Mouse (Mus musculus) midbrain, embryonic 11.5 days (tissue): Measurements from ENCODE around the gene Svs4. TPM values are rescaled to one million over a fixed set of nuclear protein-coding genes. Genes with fewer than 3 reads are reported as not detected.

Experiments used
- ATAC-seq: fragments of 200-750 bp; cut with Nextera tagmentation; 2 replicates; pipeline ENCODE4 v1.8.0; 2017; ENCODE audit warnings: moderate TSS enrichment, moderate library complexity; ENCODE audit not compliant: low FRiP score
- DNase-seq: peaks from one replicate; pipeline ENCODE4 v3.0.0; 2015; ENCODE audit warnings: low spot score; ENCODE audit errors: missing footprints
- H3K27ac ChIP-seq: fragments of 300-500 bp; sonication (generic); 2 replicates; pipeline ENCODE4 v1.5.1; 2014; ENCODE audit warnings: low read depth, low read length
- H3K27me3 ChIP-seq: fragments of 300-500 bp; sonication (generic); 2 replicates; pipeline ENCODE4 v1.6.1; 2014; ENCODE audit warnings: mild to moderate bottlenecking, low read length, moderate library complexity, mixed read lengths; ENCODE audit not compliant: control insufficient read depth, insufficient read depth
- H3K36me3 ChIP-seq: fragments of 300-500 bp; sonication (generic); 2 replicates; pipeline ENCODE4 v1.6.1; 2014; ENCODE audit warnings: mild to moderate bottlenecking, low read length, moderate library complexity, mixed read lengths; ENCODE audit not compliant: control insufficient read depth, insufficient read depth
- H3K4me1 ChIP-seq: fragments of 300-500 bp; sonication (generic); 2 replicates; pipeline ENCODE4 v1.6.1; 2014; ENCODE audit warnings: low read length; ENCODE audit not compliant: control insufficient read depth, insufficient read depth
- H3K4me2 ChIP-seq: fragments of 300-500 bp; sonication (generic); 2 replicates; pipeline ENCODE4 v1.6.1; 2014; ENCODE audit warnings: mild to moderate bottlenecking, moderate library complexity
- H3K4me3 ChIP-seq: fragments of 300-500 bp; sonication (generic); 2 replicates; pipeline ENCODE4 v1.5.1; 2014; ENCODE audit warnings: low read depth, low read length
- H3K9ac ChIP-seq: fragments of 300-500 bp; sonication (generic); 2 replicates; pipeline ENCODE4 v1.6.1; 2014; ENCODE audit warnings: low read length
- H3K9me3 ChIP-seq: fragments of 300-500 bp; sonication (generic); 2 replicates; pipeline ENCODE4 v1.6.1; 2016; ENCODE audit warnings: low read length; ENCODE audit not compliant: control insufficient read depth
- WGBS: fragments of 180-500 bp; shearing (Covaris S2); extraction: QIAGEN DNeasy Blood & Tissue Kit; methylation state at CpG from one replicate; pipeline ENCODE4 v1.1.7; 2014; 5-methylcytosine and 5-hydroxymethylcytosine counted together
- polyA plus RNA-seq: library from polyadenylated mRNA; unstranded; fragments of >200 nt; fragmentation: Nextera tagmentation; extraction: Ambion mirVana; gene quantifications from 2 replicates; pipeline ENCODE4 v1.2.1, GENCODE M21; 2014

Svs4 gene
- polyA plus RNA-seq, 1 experiment from 2014 or later: not detected

DNA sequence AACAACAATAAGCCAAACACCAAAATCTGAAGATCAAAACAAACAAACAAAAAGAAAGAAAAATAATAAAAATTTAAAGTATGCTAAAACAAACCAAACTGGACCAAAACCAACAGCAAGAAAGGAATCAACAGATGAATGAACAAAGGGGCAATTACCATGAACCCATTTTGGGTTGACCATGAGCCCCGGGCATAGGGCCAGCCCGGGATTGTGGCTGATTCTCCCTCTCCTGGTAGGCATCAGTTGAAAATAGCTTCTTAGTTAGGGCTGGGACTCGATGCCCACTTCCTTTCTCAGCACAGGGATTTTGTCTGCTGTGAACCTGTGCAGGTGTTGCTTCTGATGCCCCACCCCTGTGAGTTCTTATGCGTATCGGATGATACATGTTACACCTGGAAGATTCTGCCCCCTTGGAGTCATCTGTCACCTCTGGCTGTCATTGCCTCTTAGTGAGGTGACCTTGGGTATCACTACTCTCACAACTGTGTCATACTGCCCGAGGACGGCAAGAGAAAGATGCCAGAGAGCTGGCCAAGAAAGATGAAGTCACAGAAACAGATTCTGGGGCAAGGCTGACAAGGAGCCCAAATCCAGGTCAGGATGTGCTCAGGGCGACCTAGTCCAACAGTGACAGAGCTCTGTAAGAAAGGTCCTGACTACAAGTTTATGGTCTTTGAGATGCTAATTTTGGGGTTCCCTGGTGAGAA lies 49.7 kb downstream of the Svs4 start:
- Histone ChIP-seq H3K9me3 (no peaks in the 10 kb centered on the region), H3K4me1 (no peaks in the 10 kb centered on the region), H3K27ac (no peak overlapping the region), H3K27me3 (no peaks in the 10 kb centered on the region), H3K9ac (no peak overlapping the region), H3K4me3 (no peak overlapping the region), H3K4me2 (no peak overlapping the region), H3K36me3 (no peaks in the 10 kb centered on the region)
- ATAC-seq: no peak
- no peak for DNase-seq
- WGBS: 90% methylated on average over 8 of the region's 8 CpGs

Other genes starting within 250 kb of the Svs4 start
- 33.2 and 36.7 TPM in 2 replicates for gene Stk4, start 208.1 kb downstream of the Svs4 start, polyA plus RNA-seq
- gene Tomm34, start 207.3 kb downstream of the Svs4 start, polyA plus RNA-seq: 48.2 and 50.0 TPM in 2 replicates
- gene Kcns1, start 107.3 kb downstream of the Svs4 start, polyA plus RNA-seq: 0.07 TPM in 1 of 2 replicates, not detected in the other
- not detected in 2 replicates for gene Wfdc5, start 95.7 kb downstream of the Svs4 start, polyA plus RNA-seq
- not detected in 2 replicates for gene Wfdc12, start 87.9 kb downstream of the Svs4 start, polyA plus RNA-seq
- not detected in 2 replicates for gene Wfdc15a, start 78.3 kb downstream of the Svs4 start, polyA plus RNA-seq
- not detected in 2 replicates for gene Wfdc15b, start 56.8 kb downstream of the Svs4 start, polyA plus RNA-seq
- not detected in 2 replicates for gene Svs2, start 40.0 kb downstream of the Svs4 start, polyA plus RNA-seq
- gene Svs3b, start 21.8 kb downstream of the Svs4 start, polyA plus RNA-seq: not detected in 2 replicates
- gene Svs3a, start 10.8 kb upstream of the Svs4 start, polyA plus RNA-seq: not detected in 2 replicates
- gene Svs6, start 38.3 kb upstream of the Svs4 start, polyA plus RNA-seq: not detected in 2 replicates
- gene Svs5, start 54.3 kb upstream of the Svs4 start, polyA plus RNA-seq: not detected in 2 replicates
- 0.37 and 0.52 TPM in 2 replicates for gene Slpi, start 110.6 kb upstream of the Svs4 start, polyA plus RNA-seq
- not detected in 2 replicates for gene Rbpjl, start 124.7 kb upstream of the Svs4 start, polyA plus RNA-seq
- gene Matn4, start 126.7 kb upstream of the Svs4 start, polyA plus RNA-seq: 0.10 and 0.23 TPM in 2 replicates
- gene Sdc4, start 165.4 kb upstream of the Svs4 start, polyA plus RNA-seq: 9.7 and 9.9 TPM in 2 replicates
- 62.0 and 63.6 TPM in 2 replicates for gene Sys1, start 178.5 kb upstream of the Svs4 start, polyA plus RNA-seq
- gene Gm20458, start 182.5 kb upstream of the Svs4 start, polyA plus RNA-seq: 4.7 and 5.0 TPM in 2 replicates
- not detected in 2 replicates for gene Trp53tg5, start 195.3 kb upstream of the Svs4 start, polyA plus RNA-seq
- 3.1 and 3.4 TPM in 2 replicates for gene Dbndd2, start 207.6 kb upstream of the Svs4 start, polyA plus RNA-seq
- gene Pigt, start 219.1 kb upstream of the Svs4 start, polyA plus RNA-seq: 48.1 and 51.9 TPM in 2 replicates